Mouse (Mus musculus) liver, embryonic 14.5 days (tissue): Measurements from ENCODE around the gene Pex19. TPM values are rescaled to one million over a fixed set of nuclear protein-coding genes. Genes with fewer than 3 reads are reported as not detected.

Source experiments
- ATAC-seq: fragments of 200-750 bp; cut with Nextera tagmentation; 2 replicates; pipeline ENCODE4 v1.8.0; 2017; ENCODE audit warnings: moderate number of reproducible peaks, mild to moderate bottlenecking, moderate library complexity; ENCODE audit not compliant: insufficient read depth
- DNase-seq, 3 experiments: peaks; one replicate each; pipeline ENCODE4 v3.0.0-alpha.2; 2012 to 2013; ENCODE audit warnings: low read depth in 3 of 3, low spot score in 3 of 3
- H3K27ac ChIP-seq: fragments of 300-500 bp; sonication (generic); 2 replicates; pipeline ENCODE4 v1.5.1; 2014; ENCODE audit warnings: moderate library complexity, mild to moderate bottlenecking, control low read depth, inconsistent platforms
- H3K27me3 ChIP-seq: fragments of 300-500 bp; sonication (generic); 2 replicates; pipeline ENCODE4 v1.6.1; 2014; ENCODE audit warnings: mild to moderate bottlenecking, low read length, moderate library complexity; ENCODE audit not compliant: control insufficient read depth, insufficient read depth
- H3K36me3 ChIP-seq: fragments of 300-500 bp; sonication (generic); replicated peaks from 2 replicates; pipeline ENCODE4 v1.6.1; 2014; ENCODE audit warnings: low read depth; ENCODE audit not compliant: control insufficient read depth, insufficient read depth
- H3K4me1 ChIP-seq, 2 experiments: fragments of 200-500 bp in 1 of 2; fragments of 300-500 bp in 1 of 2; sonication (generic) in 1 of 2; replicated peaks; 2 replicates each; pipeline ENCODE4 v1.6.1; 2012 to 2014; ENCODE audit warnings: antibody characterized with exemption in 1 of 2, inconsistent platforms in 1 of 2, low read length in 1 of 2; ENCODE audit not compliant: control insufficient read depth in 2 of 2, insufficient read depth in 2 of 2
- H3K4me2 ChIP-seq: fragments of 300-500 bp; sonication (generic); 2 replicates; pipeline ENCODE4 v1.6.1; 2014; ENCODE audit warnings: low read depth, mild to moderate bottlenecking, control low read depth, moderate library complexity
- H3K4me3 ChIP-seq, 2 experiments: fragments of 200-500 bp in 1 of 2; fragments of 300-500 bp in 1 of 2; sonication (generic) in 1 of 2; 2 replicates each; pipeline ENCODE4 v1.5.1; 2012 to 2014; ENCODE audit warnings: low read depth in 2 of 2, low read length in 2 of 2, mild to moderate bottlenecking in 2 of 2, control low read depth in 1 of 2, inconsistent platforms in 1 of 2, moderate library complexity in 1 of 2; ENCODE audit not compliant: insufficient read depth in 1 of 2
- H3K9ac ChIP-seq: fragments of 300-500 bp; sonication (generic); replicated peaks from 2 replicates; pipeline ENCODE4 v1.6.1; 2014; ENCODE audit warnings: mild to moderate bottlenecking, control low read depth, moderate library complexity
- H3K9me3 ChIP-seq: fragments of 300-500 bp; sonication (generic); 2 replicates; pipeline ENCODE4 v1.6.1; 2016; ENCODE audit warnings: low read length, mixed read lengths; ENCODE audit not compliant: control insufficient read depth
- CTCF ChIP-seq: IDR thresholded peaks from 2 replicates; pipeline ENCODE4 v1.5.1; 2016; ENCODE audit warnings: antibody characterized with exemption, low read depth, control low read depth
- EP300 ChIP-seq: IDR thresholded peaks from 2 replicates; pipeline ENCODE4 v1.6.1; 2016; ENCODE audit warnings: antibody characterized with exemption, low read depth
- WGBS: fragments of 180-500 bp; shearing (Covaris S2); extraction: QIAGEN DNeasy Blood & Tissue Kit; methylation state at CpG from one replicate; pipeline ENCODE4 v1.1.7; 2014; ENCODE audit not compliant: insufficient replicate concordance; 5-methylcytosine and 5-hydroxymethylcytosine counted together
- polyA plus RNA-seq, 2 experiments: library from polyadenylated mRNA; depleted of rRNA in 1 of 2; stranded (reverse) in 1 of 2; unstranded in 1 of 2; fragments of >200 nt; fragmentation: Nextera tagmentation in 1 of 2; extraction: Ambion mirVana in 1 of 2; gene quantifications; 2 replicates each; pipeline versions ENCODE4 v1.2.1 to v1.2.3; 2012 to 2014

Pex19 gene
- polyA plus RNA-seq, 2 experiments: 19.8 to 30.1 TPM

DNA sequence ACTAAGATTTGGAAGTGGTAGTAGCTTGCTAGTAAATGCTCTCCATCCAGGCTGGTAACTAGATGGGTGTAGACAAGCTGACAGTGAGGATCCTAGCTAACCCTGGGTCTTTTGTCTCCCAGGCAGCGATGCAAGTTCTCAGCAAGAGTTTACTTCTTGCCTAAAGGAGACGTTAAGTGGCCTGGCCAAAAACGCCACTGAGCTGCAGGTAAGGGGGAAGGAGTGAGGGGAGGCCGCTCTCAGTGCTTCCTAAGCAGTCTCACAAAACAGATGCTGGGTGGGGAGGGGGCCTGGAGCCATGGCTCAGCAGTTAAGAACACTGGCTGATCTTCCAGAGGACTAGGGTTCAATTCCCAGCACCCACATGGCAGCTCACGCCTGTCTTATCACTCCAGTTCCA, 3.2 kb downstream of the Pex19 start:
- 81% methylated on average over 5 of the region's 5 CpGs for WGBS
- H3K4me2 ChIP-seq: no peak overlapping the region
- peaks cover 6 to 12% of the 10 kb centered on the region in 2 experiments for H3K4me1 ChIP-seq
- H3K27me3 ChIP-seq: no peaks in the 10 kb centered on the region
- H3K9me3 ChIP-seq: no peaks in the 10 kb centered on the region
- no peak overlapping the region for H3K27ac ChIP-seq
- no peak overlapping the region for H3K4me3 ChIP-seq
- H3K36me3 ChIP-seq: peaks cover 34% of the 10 kb centered on the region
- H3K9ac ChIP-seq: no peak overlapping the region
- TF ChIP-seq EP300: no peak
- TF ChIP-seq CTCF: no peak
- DNase-seq: no peak
- ATAC-seq: no peak

DNA sequence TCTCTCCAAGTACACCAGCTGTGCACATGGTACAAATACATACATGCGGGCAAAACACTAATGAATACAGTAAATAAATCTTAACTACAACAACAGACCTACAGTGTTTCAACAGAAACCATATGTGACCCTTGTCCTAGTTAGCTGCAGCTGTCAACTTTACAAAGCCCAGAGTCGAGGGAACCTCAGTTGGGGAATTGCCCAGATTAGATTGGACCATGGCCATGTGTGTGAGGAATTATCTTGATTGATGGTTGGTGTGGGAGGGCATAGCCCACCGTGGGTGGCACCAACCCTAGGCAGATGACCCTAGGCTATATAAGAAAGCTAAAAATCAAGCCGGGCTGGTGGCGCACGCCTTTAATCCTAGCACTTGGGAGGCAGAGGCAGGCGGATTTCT, 5.8 kb downstream of the Pex19 start:
- no peak for DNase-seq

DNA sequence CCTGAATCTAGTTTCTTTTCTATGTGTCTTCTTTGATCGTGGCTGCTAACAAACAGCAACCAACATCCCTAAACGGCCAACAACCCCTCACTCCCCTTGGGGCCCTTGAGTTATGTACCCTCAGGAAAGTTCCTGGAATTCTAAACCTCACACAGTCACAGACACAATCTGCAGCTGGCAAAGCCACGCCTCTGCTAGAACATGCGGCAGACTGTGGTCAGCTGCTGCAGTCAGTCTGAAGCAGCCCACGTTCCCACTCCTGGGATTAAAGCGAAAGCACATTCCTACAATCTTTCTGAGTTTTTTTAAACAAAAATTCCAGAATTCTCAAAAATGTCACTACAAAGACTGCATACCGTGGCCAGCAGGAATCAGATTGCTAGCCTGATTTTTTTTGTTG, 7.0 kb downstream of the Pex19 start:
- no peaks in the 10 kb centered on the region for H3K4me1 ChIP-seq
- WGBS: 73% methylated on average over 7 of the region's 7 CpGs
- H3K27me3 ChIP-seq: no peaks in the 10 kb centered on the region
- H3K36me3 ChIP-seq: peaks cover 34% of the 10 kb centered on the region
- H3K9ac ChIP-seq: no peak overlapping the region
- ATAC-seq: no peak
- no peaks in the 10 kb centered on the region for H3K9me3 ChIP-seq
- no peak overlapping the region for H3K27ac ChIP-seq
- H3K4me2 ChIP-seq: no peak overlapping the region
- H3K4me3 ChIP-seq: no peak overlapping the region
- TF ChIP-seq EP300: no peak
- no peak for TF ChIP-seq CTCF
- DNase-seq: no peak

More for the DNA sequence above, 5.8 kb downstream of the Pex19 start:
- Histone ChIP-seq H3K27me3 (no peaks in the 10 kb centered on the region), H3K4me3 (no peak overlapping the region), H3K4me2 (no peak overlapping the region), H3K9ac (no peak overlapping the region), H3K4me1 (peaks cover 5% of the 10 kb centered on the region in 2 experiments), H3K27ac (no peak overlapping the region), H3K9me3 (no peaks in the 10 kb centered on the region), H3K36me3 (peaks cover 34% of the 10 kb centered on the region)
- TF ChIP-seq CTCF: no peak
- no peak for TF ChIP-seq EP300
- ATAC-seq: no peak
- 84% methylated on average over 7 of the region's 7 CpGs for WGBS

DNA sequence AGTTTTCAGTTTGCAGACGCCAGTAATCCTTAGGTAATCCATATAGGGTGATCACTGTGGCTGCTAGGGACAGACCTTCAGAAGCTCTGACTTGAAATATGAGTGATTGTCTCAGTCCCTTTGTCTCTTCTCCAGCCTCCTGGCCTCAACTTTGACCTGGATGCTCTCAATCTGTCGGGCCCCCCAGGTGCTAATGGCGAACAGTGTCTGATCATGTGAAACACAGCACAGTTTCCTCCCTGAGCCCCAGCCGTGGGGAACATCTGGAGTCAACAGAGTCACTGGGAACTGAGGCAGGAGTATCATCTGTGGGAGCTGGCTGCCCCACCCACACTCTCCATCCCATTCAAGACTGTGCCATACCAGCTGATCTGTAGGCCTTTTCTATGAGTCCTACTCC, 7.5 kb downstream of the Pex19 start:
- H3K27me3 ChIP-seq: no peaks in the 10 kb centered on the region

DNA sequence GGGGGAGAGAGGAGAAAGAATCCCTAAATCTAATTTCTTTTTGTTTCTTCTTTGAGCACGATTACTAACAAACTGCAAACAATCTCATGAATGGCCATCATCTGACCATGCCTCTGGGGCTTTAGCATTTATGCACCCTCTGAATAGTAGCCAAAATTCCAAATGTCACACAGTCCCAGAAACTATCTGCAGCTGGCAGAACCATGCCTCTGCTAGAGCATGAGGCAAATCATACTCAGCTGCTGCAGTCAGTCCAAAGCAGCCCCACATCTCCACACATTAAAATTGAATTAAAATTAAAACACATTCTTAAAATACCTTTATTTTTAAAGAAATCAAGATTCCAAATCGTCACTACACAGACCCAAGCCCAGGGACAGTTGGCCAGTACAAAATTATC, 13.6 kb downstream of the Pex19 start:
- Histone ChIP-seq H3K27me3 (no peaks in the 10 kb centered on the region), H3K4me1 (no peaks in the 10 kb centered on the region; a peak in 1 of 4 replicates), H3K9me3 (no peaks in the 10 kb centered on the region), H3K9ac (no peak overlapping the region), H3K4me3 (no peak overlapping the region), H3K27ac (no peak overlapping the region), H3K36me3 (no peaks in the 10 kb centered on the region), H3K4me2 (no peak overlapping the region)
- DNase-seq: no peak
- WGBS: 58% methylated on average over 2 of the region's 2 CpGs
- no peak for ATAC-seq
- no peak for TF ChIP-seq CTCF
- no peak for TF ChIP-seq EP300

More for the DNA sequence above, 7.5 kb downstream of the Pex19 start:
- DNase-seq (no peak), ATAC-seq (no peak)
- Histone ChIP-seq H3K4me1 (no peaks in the 10 kb centered on the region), H3K4me3 (no peak overlapping the region), H3K9ac (no peak overlapping the region), H3K27ac (no peak overlapping the region), H3K9me3 (no peaks in the 10 kb centered on the region), H3K4me2 (no peak overlapping the region), H3K36me3 (peaks cover 34% of the 10 kb centered on the region)
- WGBS: 71% methylated on average over 4 of the region's 4 CpGs
- TF ChIP-seq CTCF (no peak), EP300 (no peak)
